Mouse (Mus musculus) testis, postnatal 14 days (tissue): ENCODE results near the gene Olfr108.

Experiments used
- DNase-seq: peaks from one replicate; pipeline ENCODE4 v3.0.0; 2021; ENCODE audit warnings: low spot score

Gene Olfr108

GRCm38 (mm10) chr17:37445180-37445579 lies at the start of gene Olfr108:
Gene Olfr108, plus strand, starts transcription at chr17:37445480.
- no peak for DNase-seq

GRCm38 (mm10) chr17:37398926-37399325 lies 46.4 kb upstream of the Olfr108 start, which contains the start of gene Olfr107:
Gene Olfr107, plus strand, starts transcription at chr17:37399226.
- no peak for DNase-seq

GRCm38 (mm10) chr17:37413380-37413779 lies 31.9 kb upstream of the Olfr108 start:
- no peak for DNase-seq

- DNase-seq = no peak
Measured at GRCm38 (mm10) chr17:37458616-37459015, 13.3 kb downstream of the Olfr108 start, which contains the start of gene Olfr109. Gene Olfr109, plus strand, starts transcription at chr17:37458916.

GRCm38 (mm10) chr17:37483452-37483851 lies 38.2 kb downstream of the Olfr108 start, which contains the start of gene H2-M2:
Gene H2-M2, minus strand, starts transcription at chr17:37483552.
- no peak for DNase-seq

- DNase-seq = no peak
Measured at GRCm38 (mm10) chr17:37491930-37492518, 46.7 kb downstream of the Olfr108 start, which contains the start of gene Olfr110. Gene Olfr110, plus strand, starts transcription at chr17:37492468.
